Mouse (Mus musculus) megakaryocyte progenitor cell, adult 5-6 weeks (primary cell): ENCODE data around the gene Rgma. TPM values are rescaled to one million over a fixed set of nuclear protein-coding genes. Genes with fewer than 3 reads are reported as not detected.

Source experiments
- ATAC-seq: replicated peaks from 2 replicates; pipeline ENCODE4 v1.8.0; 2016; ENCODE audit warnings: mild to moderate bottlenecking, moderate TSS enrichment, inconsistent platforms; ENCODE audit not compliant: poor library complexity
- total RNA-seq, 2 experiments: library from RNA; stranded (forward) in 1 of 2; stranded (reverse) in 1 of 2; fragments of 157-497, 149-512 nt in 1 of 2; fragments of 200-1000 nt in 1 of 2; gene quantifications; 2 replicates each; pipeline versions ENCODE4 v1.2.3 to v1.2.4; 2015 to 2017

Gene Rgma
- total RNA-seq, 2 experiments from 2014 or later = not detected

DNA sequence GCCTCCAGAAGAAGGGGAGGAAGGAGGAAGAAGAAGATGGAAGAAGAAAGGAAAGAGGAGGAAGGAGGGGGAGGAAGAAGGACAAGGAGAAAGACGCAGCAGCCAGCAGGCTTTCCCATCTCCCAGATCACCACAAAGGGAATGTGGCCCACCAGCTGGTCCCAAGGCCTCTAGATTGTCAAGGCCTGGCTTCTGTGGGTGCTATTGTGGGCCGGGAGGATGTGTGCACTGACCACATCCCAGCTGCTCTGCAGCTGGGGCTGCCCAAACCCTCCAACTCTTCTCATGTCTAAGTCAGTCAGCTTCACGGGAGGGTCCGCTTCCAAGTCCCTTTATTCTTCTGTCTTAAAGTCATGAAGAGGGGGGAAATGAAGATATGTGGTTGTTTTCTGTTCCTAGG, 5.3 kb upstream of the Rgma start:
- no peak for ATAC-seq

DNA sequence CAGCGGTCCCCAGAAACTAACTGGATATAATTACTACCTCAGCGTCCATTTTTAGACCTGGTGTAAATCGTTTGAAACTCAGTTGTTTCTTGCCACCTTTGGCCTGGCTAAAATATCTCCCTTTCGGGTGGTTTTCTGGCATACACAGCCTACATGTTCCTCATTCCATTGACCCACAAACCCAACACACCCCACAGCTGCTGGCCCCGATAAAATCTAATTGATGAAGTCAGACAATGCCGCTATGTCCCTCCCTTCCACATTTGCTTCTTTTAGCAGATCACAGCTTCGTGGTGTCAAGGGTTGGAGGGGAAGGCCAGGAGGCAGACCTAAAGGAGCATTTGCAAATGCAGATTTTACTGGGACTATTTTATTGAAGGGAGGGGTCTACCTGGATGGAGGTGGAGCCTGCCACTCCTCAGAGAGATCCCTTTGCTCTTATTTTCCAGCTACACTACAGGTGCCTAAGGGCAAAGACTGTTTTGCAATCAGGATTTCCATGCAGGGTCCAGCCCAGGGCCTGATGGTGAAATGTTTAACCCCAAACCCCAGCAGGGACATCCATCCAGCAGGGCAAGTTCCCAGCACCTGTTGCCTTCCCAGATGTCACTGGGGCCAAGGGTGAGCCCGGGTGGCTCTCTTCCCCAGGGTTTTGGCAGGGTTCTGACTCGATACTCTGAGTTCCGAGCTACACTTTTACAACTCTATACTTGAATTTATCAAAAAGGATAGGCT, 3.6 kb upstream of the Rgma start:
- ATAC-seq = no peak; the same call in 1 of the 2 replicates

DNA sequence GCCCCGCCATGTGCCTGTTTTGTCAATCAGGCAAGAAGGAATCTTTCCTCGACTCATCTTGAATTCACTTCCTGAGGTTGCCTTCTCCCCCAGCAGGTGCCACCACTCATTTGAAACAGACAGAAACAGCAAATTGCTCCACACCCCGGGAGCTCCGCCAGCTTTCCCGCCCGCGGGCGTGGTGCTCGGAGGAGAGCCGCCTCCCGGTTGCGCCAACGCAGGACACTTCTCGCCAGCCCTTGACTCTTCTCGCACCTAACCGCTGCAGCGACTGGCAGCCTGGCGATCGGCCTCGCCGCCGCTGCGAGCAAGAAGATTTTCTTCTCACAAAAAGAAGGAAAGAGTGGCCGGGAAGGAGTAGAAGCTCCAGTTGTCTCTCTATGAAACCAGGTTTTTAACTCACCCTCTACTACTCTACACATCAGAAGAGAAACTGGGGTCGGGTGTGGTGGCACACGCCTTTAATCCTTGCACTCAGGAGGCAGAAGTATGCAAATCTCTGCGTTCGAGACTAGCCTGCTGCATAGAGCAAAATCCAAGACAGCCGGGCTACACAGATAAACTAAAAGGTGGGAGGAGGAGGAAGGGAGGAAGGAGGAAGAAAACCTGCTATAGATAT, 2.8 kb upstream of the Rgma start:
- ATAC-seq = peak; percentile 60

DNA sequence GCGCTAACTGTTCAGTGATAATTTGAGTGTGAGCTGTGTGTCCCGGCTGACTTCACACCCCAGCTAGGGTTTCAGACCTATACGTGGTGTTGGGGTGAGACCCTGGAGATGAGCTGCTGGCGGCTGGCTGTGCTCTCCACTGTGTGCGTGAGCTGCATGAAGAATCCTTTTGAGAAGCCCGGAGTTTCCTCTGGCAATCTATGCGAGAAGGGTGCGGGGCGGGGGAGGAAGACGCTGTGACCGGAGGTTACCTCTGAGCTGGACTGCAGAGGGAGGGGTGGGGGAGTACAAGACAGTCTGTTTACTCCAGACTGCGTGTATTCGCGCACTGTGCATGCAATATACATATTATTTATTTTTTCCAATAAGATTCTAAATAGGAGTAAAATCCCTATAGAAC, 582 bp upstream of the Rgma start:
- ATAC-seq = no peak

DNA sequence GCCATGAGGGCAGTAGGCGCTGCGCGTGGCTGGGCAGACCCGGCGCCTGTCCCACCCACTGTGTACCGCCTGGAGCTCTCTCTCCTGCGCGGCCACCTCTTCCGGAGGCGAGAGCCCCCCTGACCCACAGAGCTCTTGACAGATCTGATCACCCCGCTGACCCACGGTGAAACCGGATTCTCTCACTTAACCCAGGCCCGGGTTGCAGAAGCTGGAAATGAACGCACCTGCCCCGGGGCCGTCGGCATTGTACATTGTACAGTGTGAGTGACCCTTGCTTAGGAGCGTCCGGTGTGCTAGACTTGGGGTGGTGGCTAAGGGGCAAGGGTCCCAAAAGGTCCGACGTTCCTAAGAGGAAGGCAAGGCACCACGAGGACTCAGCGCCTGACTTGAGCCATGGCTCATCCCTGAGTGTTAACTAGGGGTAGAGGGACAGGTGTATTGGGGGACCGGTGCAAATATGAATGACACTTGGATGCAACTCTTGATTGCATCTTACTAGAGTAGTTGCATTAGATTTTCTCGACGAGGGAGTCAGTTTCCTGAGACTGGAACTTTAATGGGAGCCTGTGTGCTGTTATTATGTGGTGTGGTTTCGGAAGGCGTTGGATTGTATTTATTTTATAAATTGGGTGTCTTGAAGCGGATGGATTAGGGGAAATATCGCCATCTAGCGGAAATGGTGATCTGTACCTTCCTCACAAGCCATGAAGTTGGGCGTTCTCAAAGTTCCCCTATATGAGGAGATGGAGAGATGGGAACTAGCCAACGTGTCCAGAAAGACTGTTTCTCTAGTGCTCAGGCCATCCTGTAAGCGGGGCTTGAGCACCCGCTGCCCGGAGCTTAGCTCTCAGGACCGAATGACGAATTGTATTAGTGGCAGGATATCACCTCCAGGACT, 1.0 kb downstream of the Rgma start:
- ATAC-seq = peak; percentile 62

DNA sequence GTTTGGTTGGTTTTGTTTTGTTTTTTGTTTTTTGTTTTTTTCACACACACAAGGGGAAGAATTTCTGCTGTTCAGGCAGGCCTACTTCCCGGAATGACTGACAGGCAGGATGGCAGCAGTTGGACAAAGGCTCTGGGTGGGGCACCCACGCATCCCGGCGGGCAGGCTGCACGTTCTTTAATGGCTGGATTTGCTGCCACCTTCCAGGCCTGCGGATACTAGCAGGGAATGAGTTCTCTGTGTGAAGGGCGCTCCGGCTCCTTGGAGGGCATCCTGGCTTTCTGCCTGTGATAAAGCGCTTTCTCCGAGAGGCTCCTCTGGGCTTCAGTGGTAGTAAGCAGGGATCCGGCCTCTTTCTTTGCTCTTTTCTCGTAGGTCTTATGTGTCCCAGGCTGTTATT, 2.0 kb downstream of the Rgma start:
- no peak for ATAC-seq

DNA sequence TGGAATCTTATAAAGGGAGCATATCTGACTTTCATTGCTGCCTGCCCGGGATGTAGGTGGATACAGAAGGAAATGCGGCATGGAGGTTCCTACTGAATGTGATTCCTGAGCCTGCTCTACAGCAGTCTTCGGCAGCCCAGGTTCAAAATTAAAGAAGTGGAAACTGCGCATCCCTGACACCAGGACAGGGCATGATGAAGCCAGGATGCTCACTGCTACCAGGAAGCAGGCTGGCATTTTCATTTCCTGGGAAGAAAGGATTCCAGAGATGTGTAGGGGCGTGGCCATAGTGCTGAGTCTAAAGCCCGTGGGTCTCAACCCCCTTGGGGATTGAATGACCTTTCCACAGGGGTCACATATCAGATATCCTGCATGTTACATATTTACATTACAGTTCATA, 2.7 kb downstream of the Rgma start:
- ATAC-seq = no peak

DNA sequence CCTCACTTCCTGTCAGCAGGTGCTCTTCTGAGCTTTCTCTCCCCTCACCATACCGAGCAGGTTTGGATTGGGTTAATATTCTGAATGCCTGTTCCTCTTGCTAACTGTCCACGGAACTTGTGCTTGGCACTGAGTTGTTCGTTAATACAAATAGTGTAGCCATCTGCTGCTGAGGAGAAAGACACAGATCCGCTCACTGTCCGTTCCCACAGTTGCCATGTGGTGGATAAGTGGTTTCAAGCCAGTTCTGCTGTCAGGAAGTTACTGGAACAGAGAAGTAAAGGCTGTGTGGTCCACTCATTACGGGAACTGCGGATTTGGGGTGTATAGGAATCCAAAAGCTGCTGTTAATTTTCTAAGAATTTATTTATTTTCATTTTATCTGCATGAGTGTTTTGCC, 7.5 kb downstream of the Rgma start:
- no peak for ATAC-seq

DNA sequence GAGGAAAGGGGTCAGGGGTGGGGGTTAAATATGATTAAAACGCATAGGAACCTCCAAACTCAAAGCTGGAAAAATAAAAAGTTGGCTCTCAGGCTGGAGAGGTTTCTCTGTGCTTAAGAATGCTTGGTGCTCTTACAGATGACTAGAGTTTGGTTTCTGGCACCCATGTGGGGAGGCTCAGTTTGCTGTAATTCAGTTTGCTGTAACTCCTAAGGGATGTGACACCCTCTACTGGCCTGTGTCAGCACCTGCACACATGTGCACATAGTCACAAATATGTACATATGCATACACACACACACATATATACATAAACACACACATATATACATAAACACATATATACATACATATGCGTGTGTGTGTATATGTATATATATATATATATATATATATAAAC, 13.6 kb downstream of the Rgma start:
- ATAC-seq = no peak

DNA sequence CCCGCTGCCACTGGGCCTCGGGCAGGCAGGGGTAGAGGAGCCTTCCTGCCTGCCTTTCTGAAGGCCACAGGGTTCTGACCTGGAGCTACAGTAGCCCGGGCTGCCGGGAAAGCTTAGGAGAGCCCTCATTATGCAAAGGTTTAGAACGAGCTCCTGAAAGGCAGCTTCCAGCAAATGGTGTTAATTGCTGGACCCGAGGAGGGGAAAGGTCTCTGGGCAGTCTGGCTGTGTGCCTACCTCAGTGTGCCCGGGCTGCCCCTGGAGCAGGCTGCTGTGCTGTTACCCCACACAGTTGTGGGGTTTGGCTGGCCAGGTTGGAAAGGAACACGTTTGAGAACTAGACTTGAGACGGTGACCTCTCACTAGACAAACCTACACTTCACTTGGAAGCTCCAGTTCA, 14.1 kb downstream of the Rgma start:
- ATAC-seq = no peak

DNA sequence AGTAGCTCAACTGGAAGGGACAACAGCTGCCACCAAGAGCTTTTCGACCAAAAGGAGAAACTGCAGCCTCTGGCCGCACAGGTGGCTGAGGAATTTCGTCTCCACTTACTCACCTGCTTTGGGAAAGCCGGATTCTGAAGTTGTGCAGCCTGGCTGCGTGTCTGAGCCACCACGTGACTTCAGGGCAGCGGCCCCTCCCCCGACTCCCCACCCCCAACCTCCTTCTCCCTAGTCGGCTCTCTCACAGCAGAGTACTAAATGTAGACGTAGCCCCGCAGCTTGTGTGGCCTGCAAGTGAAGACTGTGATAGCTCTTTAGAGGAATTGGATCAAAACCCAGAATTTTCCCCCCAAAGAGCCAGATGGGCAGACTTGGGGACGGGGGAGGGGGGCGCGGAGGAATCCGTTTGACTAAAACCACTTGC, 14.6 kb downstream of the Rgma start:
- ATAC-seq = no peak

DNA sequence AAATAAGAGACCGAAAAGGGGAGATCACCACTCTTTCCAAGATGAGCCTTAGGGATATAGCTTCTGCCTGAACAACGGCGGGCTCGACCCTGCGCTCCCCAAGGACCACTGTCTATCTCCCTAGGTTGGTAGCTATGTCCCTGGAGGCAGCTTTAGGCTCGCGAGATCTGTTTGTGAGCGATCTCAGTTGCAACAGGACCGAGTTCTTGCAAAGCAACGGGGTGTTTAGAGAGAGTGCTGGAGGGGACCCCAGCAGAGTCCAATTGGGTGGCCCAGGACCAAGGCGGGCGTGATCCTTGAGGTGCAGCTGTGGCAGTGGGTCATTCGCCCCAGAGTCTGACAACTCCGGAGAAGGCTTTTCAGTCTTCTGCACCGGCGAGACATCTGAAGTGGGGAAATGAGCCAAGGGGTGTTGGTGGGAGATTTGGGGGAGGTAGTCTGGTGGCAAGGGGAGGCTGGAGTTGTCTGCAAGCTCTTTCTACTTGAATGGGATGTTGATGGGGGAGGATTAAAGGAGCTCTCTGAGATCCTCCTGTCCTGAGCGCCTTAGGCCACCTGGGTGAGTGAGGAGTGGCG, 15.2 kb downstream of the Rgma start:
- ATAC-seq = no peak

DNA sequence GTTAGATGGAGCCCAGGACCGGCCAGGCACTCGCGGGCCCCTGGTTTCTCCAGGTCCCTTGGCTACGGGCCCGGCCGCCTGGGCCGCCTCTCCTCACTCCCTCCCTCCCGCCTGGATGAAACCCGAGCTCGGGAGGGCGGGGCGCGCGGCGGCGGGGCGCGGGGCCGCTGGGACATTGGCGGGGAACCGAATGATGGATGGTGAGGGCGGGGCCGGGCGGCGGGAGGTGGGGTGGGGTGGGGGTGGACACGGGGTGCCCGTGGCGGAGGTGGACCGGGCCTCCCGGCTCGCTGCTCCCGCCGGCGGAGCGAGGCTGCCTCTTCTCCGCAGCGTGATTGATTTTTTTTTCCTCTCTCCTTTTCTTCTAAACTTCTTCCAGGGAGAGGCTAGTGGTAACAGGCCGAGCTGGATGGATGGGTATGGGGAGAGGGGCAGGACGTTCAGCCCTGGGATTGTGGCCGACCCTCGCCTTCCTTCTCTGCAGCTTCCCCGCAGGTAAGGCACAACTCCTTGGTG, 15.8 kb downstream of the Rgma start:
- peak; percentile 31 for ATAC-seq

DNA sequence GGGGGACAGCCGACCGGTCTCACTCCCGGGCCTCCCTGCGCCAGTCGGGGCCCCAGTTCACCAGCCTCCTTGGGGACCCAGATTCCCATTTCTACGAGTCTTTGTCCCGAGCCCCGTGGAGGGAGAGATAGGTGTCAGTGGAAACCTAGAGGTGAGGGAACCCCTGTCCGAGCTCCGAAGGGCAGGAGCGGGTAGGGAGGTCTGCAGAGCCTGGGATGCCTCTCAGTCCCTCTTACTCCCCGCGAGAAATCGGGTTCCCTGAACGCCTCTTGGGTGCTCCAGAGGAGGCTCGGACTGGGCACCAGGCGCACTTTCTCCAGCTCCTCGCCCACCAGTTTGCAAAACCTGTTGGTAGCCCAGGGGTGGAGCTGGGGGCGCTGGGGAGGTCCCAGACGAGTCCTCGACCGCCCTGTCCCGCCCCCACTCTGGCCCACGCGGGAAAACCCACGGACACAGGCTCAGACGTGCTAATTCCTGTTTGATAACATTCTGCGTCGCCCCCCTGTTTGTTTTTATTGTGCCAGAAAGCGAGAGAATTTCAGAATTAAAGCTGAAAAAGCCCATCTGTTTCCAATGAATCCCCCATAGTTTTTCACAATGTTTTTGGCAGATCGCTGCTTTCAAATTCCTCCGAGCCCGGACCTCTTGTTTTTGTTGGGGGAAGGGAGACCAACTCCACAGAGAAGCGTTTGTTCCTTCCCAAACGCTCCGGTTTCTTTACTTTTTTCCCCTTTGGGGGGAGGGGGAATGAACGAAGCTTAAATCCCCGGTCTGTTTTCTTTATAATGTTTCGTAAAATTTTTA, 16.4 kb downstream of the Rgma start:
- ATAC-seq = no peak

DNA sequence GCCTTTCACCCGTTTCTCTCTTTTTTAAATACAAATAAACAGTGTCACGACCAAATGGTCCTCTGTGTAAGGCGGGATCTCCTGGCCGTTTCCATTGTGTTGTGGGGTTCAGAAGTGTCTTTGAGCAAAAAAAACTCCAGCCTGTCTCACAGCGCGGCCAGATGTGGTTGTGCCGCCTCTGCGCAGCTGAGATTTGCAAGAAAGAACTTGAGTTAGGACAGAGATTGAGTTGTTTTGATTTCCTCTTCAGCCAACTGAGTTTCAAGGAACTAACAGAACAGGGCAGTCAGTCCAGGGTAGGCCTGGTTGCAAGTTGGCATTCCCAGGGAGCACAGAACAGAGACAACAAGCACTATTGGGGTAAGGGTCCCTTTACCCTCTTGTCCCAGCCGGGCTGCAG, 17.1 kb downstream of the Rgma start:
- ATAC-seq = no peak

DNA sequence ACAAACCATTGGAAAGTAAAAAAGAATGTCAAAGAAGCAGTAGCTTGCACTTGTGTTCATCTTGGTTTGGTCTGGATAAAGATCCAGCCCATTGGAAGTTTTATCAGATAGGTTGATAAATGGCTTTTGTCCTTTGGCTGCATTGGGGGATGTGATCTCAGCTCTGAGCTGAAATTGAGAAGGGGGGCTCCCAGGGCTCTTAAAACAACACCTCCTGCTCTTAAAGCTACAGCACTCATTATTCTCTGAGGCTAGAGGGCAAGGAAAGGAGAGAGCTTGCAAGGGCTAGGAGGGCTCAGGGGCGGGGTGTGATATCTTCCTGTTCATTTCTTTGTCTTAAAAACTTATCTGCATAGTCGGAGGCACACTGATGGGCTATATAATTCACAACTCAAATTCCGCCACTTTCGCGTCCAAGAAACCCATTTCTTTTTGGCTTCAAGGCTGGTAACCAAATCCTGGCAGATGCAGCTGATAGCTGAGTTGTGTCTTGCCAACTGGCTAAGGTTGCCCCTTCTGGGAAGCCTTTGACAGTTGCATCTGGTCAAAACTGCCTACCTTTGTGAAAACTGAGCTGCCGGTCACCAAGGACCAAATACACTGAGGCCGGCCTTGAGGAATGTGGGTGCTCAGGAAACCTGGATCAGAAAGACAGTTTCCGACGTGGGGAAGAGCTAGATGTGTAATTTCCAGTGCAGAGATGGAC, 18.2 kb downstream of the Rgma start:
- ATAC-seq = no peak

DNA sequence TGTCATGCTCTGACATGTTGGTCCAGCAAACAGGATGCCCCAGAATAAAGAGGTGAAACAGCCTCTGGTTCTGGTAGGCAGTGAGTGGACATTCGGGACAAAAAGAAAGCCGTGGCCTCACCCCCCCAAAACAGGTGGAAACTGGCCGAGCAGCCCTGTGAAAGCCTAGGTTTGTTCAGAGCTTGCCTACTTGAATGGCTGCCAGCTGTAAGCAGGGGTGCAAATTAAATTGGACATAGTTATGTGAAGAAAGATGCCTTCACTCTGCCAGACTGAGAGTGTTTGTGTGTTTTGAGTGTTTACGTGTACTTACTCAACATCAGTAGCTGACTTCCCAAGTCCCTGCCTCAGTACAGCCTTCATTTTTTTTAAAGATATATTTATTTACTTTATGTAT, 18.7 kb downstream of the Rgma start:
- ATAC-seq = no peak

DNA sequence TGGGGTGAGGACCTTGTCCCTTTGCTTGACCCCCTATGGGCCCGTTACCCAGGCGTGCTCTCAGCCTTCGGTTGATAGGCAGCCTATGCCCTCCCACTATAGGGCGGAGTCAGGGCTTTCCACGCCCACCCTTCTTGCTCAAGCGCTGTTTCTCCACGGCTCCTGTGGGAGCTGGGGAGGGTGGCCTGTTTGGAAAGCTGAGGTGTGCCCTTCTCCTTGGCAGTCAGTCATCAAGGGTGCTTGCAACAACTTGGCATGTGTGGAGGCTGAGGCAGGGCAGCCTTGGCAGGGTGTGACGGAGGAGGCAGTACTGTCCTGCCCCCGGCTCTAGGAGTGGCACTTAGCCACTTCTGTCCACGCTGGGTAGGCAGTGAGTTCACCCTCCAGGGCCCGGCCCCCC, 23.0 kb downstream of the Rgma start:
- peak; percentile 63; the same call in 1 of the 2 replicates for ATAC-seq

DNA sequence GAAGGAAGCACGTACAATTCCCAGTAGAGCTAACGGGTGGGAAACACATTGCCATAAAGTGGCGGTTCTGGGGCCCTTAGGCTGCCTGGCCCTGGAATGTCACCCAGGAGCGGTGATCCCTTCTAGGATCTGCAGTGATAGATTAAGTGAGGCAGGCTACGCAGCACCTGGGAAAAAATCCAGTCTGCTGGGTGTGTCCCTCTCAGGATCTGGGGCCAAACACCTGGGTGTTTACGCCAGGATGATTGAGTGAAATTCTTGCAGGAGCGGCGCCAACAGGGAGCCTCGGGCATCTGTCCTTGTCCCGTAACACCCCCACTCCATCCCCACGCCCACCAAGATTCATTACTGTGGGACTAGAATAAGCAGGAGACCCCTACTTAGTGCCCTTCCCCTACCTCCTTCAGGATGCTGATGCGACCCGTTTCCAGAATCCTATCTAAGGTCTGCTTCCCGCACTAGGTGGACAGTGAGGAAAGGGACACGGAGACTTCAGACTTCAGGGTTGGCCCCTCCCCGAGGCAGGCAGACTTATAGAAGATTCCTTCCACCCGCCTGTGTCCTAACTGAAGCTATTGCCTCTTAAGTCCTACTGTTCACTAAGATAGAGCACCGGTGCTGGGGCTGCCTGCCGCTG, 23.6 kb downstream of the Rgma start:
- ATAC-seq = no peak
